Mouse (Mus musculus) ES-E14 (cell line): ENCODE measurements at regions not wholly inside any gene's neighbourhood (a gene's known extent, or its start where the extent isn't known, plus 50 kb on each side); places are given as distances from the start of the nearest gene placed in this dataset.

Experiments used
- DNase-seq: peaks from one replicate; pipeline ENCODE4 v3.0.0-alpha.2; 2013; ENCODE audit warnings: low read depth, low spot score
- H3K27ac ChIP-seq: 2 replicates; pipeline ENCODE4 v1.5.1; 2012; ENCODE audit warnings: low read depth, mild to moderate bottlenecking, low read length, moderate library complexity, mixed read lengths; ENCODE audit not compliant: poor library complexity, insufficient read depth, severe bottlenecking
- H3K36me3 ChIP-seq: 2 replicates; pipeline ENCODE4 v1.6.1; 2012; ENCODE audit warnings: mild to moderate bottlenecking, low read length, moderate library complexity, mixed read lengths; ENCODE audit not compliant: control insufficient read depth, poor library complexity, insufficient read depth, severe bottlenecking
- H3K4me1 ChIP-seq, 2 experiments: fragments of 150-350 bp in 1 of 2; sonication (generic) in 1 of 2; 2 replicates each; pipeline ENCODE4 v1.6.1; 2012; ENCODE audit warnings: low read length in 2 of 2, mild to moderate bottlenecking in 1 of 2, mixed read lengths in 1 of 2; ENCODE audit not compliant: control insufficient read depth in 2 of 2, insufficient read depth in 2 of 2, poor library complexity in 1 of 2
- H3K4me3 ChIP-seq, 2 experiments: fragments of 150-350 bp in 1 of 2; sonication (generic) in 1 of 2; 2 replicates each; pipeline ENCODE4 v1.5.1; 2012; ENCODE audit warnings: low read length in 2 of 2, low read depth in 1 of 2, mild to moderate bottlenecking in 1 of 2, mixed read lengths in 1 of 2; ENCODE audit not compliant: insufficient read depth in 1 of 2, poor library complexity in 1 of 2, severe bottlenecking in 1 of 2
- H3K9ac ChIP-seq: 2 replicates; pipeline ENCODE4 v1.6.1; 2012; ENCODE audit warnings: low read depth, mild to moderate bottlenecking, low read length, mixed read lengths; ENCODE audit not compliant: poor library complexity, insufficient read depth, severe bottlenecking
- H3K9me3 ChIP-seq: fragments of 150-350 bp; sonication (generic); 2 replicates; pipeline ENCODE4 v1.6.1; 2012; ENCODE audit warnings: low read depth, mild to moderate bottlenecking, low read length; ENCODE audit not compliant: control insufficient read depth, insufficient read depth
- CHD2 ChIP-seq: IDR thresholded peaks from 2 replicates; pipeline ENCODE4 v1.6.1; 2014; ENCODE audit warnings: mild to moderate bottlenecking, low read depth, low read length, inconsistent platforms
- HCFC1 ChIP-seq: IDR thresholded peaks from 2 replicates; pipeline ENCODE4 v1.6.1; 2012; ENCODE audit warnings: low read length, inconsistent platforms, borderline replicate concordance; ENCODE audit not compliant: insufficient read depth
- MAFK ChIP-seq: IDR thresholded peaks from 2 replicates; pipeline ENCODE4 v1.6.1; 2014; ENCODE audit warnings: mild to moderate bottlenecking, low read depth, low read length, inconsistent platforms; ENCODE audit not compliant: insufficient read depth
- ZC3H11A ChIP-seq: IDR thresholded peaks from 2 replicates; pipeline ENCODE4 v1.6.1; 2012; ENCODE audit warnings: low read depth, mild to moderate bottlenecking, inconsistent platforms, low read length, borderline replicate concordance
- ZNF384 ChIP-seq: IDR thresholded peaks from 2 replicates; pipeline ENCODE4 v1.6.1; 2012; ENCODE audit warnings: low read depth, low read length, inconsistent platforms
- in situ Hi-C, 2 experiments: fragments of 600-800 bp; cut with MboI; formaldehyde crosslinking; loops; one replicate each; pipeline ENCODE4 v1.15.1; 2025; ENCODE audit warnings: low sequenced_read_pairs in 2 of 2, inconsistent platforms in 1 of 2; ENCODE audit not compliant: unreplicated experiment in 2 of 2

DNA sequence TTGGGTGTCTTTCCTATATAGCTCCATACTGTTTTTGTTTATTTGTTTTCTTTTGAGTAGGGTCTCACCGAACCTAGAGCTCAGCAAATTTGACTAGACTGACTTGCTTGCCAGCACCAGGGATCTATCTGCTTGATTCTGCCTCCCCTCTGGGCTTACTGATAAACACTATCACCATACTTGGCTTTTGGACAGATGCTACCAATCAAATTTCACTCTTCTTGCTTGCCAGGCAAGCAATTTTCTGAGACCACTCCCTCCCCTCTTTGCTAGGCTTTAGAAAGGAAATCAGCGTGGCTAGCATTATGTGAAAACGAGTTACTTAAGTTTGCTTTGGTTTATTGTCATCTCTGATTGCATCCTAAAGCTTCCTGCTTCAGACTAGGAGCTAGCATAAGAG, 75.1 kb upstream of the Krr1 start:
- no peaks in the 10 kb centered on the region for H3K36me3 ChIP-seq
- H3K9me3 ChIP-seq, result no peaks in the 10 kb centered on the region
- no peak overlapping the region for H3K27ac ChIP-seq
- no peak for TF ChIP-seq ZNF384
- no peak for TF ChIP-seq ZC3H11A
- no peak for TF ChIP-seq MAFK
- TF ChIP-seq HCFC1, result no peak
- TF ChIP-seq CHD2, result no peak
- in situ Hi-C loops, result no loop called here
- H3K4me3 ChIP-seq, result no peak overlapping the region
- peaks cover 0 to 4% of the 10 kb centered on the region in 2 experiments; a peak in 2 of 4 replicates for H3K4me1 ChIP-seq
- H3K9ac ChIP-seq, result no peak overlapping the region
- DNase-seq, result no peak

- Histone ChIP-seq H3K27ac (no peak overlapping the region), H3K4me1 (peaks cover 0 to 4% of the 10 kb centered on the region in 2 experiments; a peak in 2 of 4 replicates), H3K4me3 (no peak overlapping the region), H3K9me3 (no peaks in the 10 kb centered on the region), H3K9ac (no peak overlapping the region), H3K36me3 (no peaks in the 10 kb centered on the region)
- in situ Hi-C loops, result no loop called here
- DNase-seq, result no peak
- TF ChIP-seq ZC3H11A, result no peak
- TF ChIP-seq HCFC1, result no peak
- TF ChIP-seq ZNF384, result no peak
- TF ChIP-seq CHD2, result no peak
- no peak for TF ChIP-seq MAFK
Measured at GRCm38 (mm10) chr10:111900723-111901716, 71.4 kb upstream of the Krr1 start.

- TF ChIP-seq ZNF384 (no peak), HCFC1 (no peak), CHD2 (no peak), MAFK (no peak), ZC3H11A (no peak)
- no peaks in the 10 kb centered on the region for H3K36me3 ChIP-seq
- in situ Hi-C loops, result no loop called here
Measured at GRCm38 (mm10) chr10:111903956-111904355, 68.5 kb upstream of the Krr1 start.

GRCm38 (mm10) chr10:111907836-111908235, 64.6 kb upstream of the Krr1 start:
- no peak overlapping the region for H3K27ac ChIP-seq
- no peaks in the 10 kb centered on the region for H3K4me1 ChIP-seq
- no peak for DNase-seq
- H3K4me3 ChIP-seq, result no peak overlapping the region
- H3K9me3 ChIP-seq, result no peaks in the 10 kb centered on the region; the same call in 1 of the 2 replicates
- H3K9ac ChIP-seq, result no peak overlapping the region
- no peaks in the 10 kb centered on the region for H3K36me3 ChIP-seq
- in situ Hi-C loops, result no loop called here
- TF ChIP-seq ZC3H11A (no peak), HCFC1 (no peak), CHD2 (no peak), MAFK (no peak), ZNF384 (no peak)

More at GRCm38 (mm10) chr10:111903956-111904355, 68.5 kb upstream of the Krr1 start:
- no peak overlapping the region for H3K27ac ChIP-seq
- no peaks in the 10 kb centered on the region for H3K9me3 ChIP-seq
- H3K4me3 ChIP-seq, result no peak overlapping the region
- H3K4me1 ChIP-seq, result peaks cover 0 to 4% of the 10 kb centered on the region in 2 experiments; a peak in 2 of 4 replicates
- DNase-seq, result no peak
- no peak overlapping the region for H3K9ac ChIP-seq
